Mouse (Mus musculus): Measurements from ENCODE around the gene Izumo1. TPM values are rescaled to one million over a fixed set of nuclear protein-coding genes. Genes with fewer than 3 reads are reported as not detected.

Izumo1 gene
- total and polyA plus RNA-seq, 3 experiments: 0.17 to 0.44 (median 0.21) TPM

GRCm38 (mm10) chr7:45627261-45627660 is 5.7 kb downstream of the Izumo1 start, which contains the start of gene Rasip1:
TSS of gene Rasip1 (plus strand) at chr7:45627488.
- Histone ChIP-seq H3K4me3 (replicated peaks in 1 of 3; ENCODE audit: low read depth in 2 of 3, low read length in 2 of 3, poor library complexity in 1 of 3) (peak within 1 kb of the TSS in 2 of 3 experiments; percentile 26 to 55), H3K27me3 (replicated peaks) (no peaks in the 10 kb centered on the region), H3K79me2 (replicated peaks; ENCODE audit: control insufficient read depth, extremely low read depth, insufficient read depth, poor library complexity, severe bottlenecking) (no peaks in the 10 kb centered on the region), H3K4me2 (ENCODE audit: insufficient read depth, low read depth, poor library complexity, severe bottlenecking) (peak within 1 kb of the TSS; percentile 64), H3K27ac (ENCODE audit: insufficient read depth, low read depth) (no peak within 1 kb of the TSS), H3K4me1 (ENCODE audit: control insufficient read depth in 1 of 2, insufficient read depth in 2 of 2) (peaks cover 0 to 2% of the 10 kb centered on the region in 2 experiments; a peak in 1 of 4 replicates), H3K9me3 (replicated peaks; ENCODE audit: low read length) (peaks cover 35% of the 10 kb centered on the region), H3K36me3 (replicated peaks in 1 of 2; ENCODE audit: control insufficient read depth in 1 of 2, insufficient read depth in 1 of 2, low read length in 1 of 2) (peaks cover 0 to 25% of the 10 kb centered on the region in 2 experiments), H3K9ac (ENCODE audit: insufficient read depth, low read depth) (peak within 1 kb of the TSS; percentile 74)
- dilution Hi-C loops (cut with MboI; ENCODE audit: extremely low pct_ligation_motif_present, extremely low pct_unique_long_range_greater_than_20kb, low sequenced_read_pairs) (no loop called here), in situ Hi-C loops (cut with MboI; ENCODE audit: low pct_ligation_motif_present, low pct_unique_long_range_greater_than_20kb, low sequenced_read_pairs) (no loop called here)
- TF ChIP-seq ELF1 (IDR thresholded peaks at IDR 0.05; ENCODE audit: low read depth, low read length) (no peak), PAX5 (IDR thresholded peaks at IDR 0.05; ENCODE audit: low read length) (no peak), MYC (IDR thresholded peaks at IDR 0.05; ENCODE audit: low read depth, low read length) (no peak), MAZ (IDR thresholded peaks at IDR 0.05; ENCODE audit: low read depth, low read length) (no peak), JUN (IDR thresholded peaks at IDR 0.05; ENCODE audit: insufficient read depth, low read depth, low read length) (no peak), USF2 (conservative IDR thresholded peaks at IDR 0.05; ENCODE audit: low read depth, low read length) (no peak), MAX (IDR thresholded peaks at IDR 0.05; ENCODE audit: low read length) (no peak), TCF12 (IDR thresholded peaks at IDR 0.05; ENCODE audit: low read depth, low read length) (no peak), SMC3 (IDR thresholded peaks at IDR 0.05; ENCODE audit: low read depth, low read length) (no peak), RAD21 (IDR thresholded peaks at IDR 0.05; ENCODE audit: low read depth, low read length) (no peak), GABPA (IDR thresholded peaks at IDR 0.05; ENCODE audit: insufficient replicate concordance, low read depth, low read length) (no peak), UBTF (IDR thresholded peaks at IDR 0.05; ENCODE audit: low read depth, low read length) (no peak), MXI1 (IDR thresholded peaks at IDR 0.05; ENCODE audit: low read depth, low read length) (no peak), IRF4 (IDR thresholded peaks at IDR 0.05; ENCODE audit: low read depth, low read length) (no peak)
- DNase-seq (ENCODE audit: extremely low read depth): no peak

GRCm38 (mm10) chr7:45628364-45629294 is 7.0 kb downstream of the Izumo1 start:
- H3K27ac ChIP-seq (ENCODE audit: insufficient read depth, low read depth): peak overlapping the region; percentile 1; the same call in 1 of the 2 replicates
- H3K27me3 ChIP-seq (replicated peaks): no peaks in the 10 kb centered on the region
- no peaks in the 10 kb centered on the region for H3K79me2 ChIP-seq (replicated peaks; ENCODE audit: control insufficient read depth, extremely low read depth, insufficient read depth, poor library complexity, severe bottlenecking)
- H3K4me3 ChIP-seq (replicated peaks in 1 of 3; ENCODE audit: low read depth in 2 of 3, low read length in 2 of 3, poor library complexity in 1 of 3): peak overlapping the region in 2 of 3 experiments; percentile 26 to 55
- in situ Hi-C loops (cut with MboI; ENCODE audit: low pct_ligation_motif_present, low pct_unique_long_range_greater_than_20kb, low sequenced_read_pairs): no loop called here
- H3K36me3 ChIP-seq (replicated peaks in 1 of 2; ENCODE audit: control insufficient read depth in 1 of 2, insufficient read depth in 1 of 2, low read length in 1 of 2): peaks cover 0 to 16% of the 10 kb centered on the region in 2 experiments
- H3K9me3 ChIP-seq (replicated peaks; ENCODE audit: low read length): peaks cover 26% of the 10 kb centered on the region
- dilution Hi-C loops (cut with MboI; ENCODE audit: extremely low pct_ligation_motif_present, extremely low pct_unique_long_range_greater_than_20kb, low sequenced_read_pairs): no loop called here
- peak; percentile 25 for DNase-seq (ENCODE audit: extremely low read depth)
- peak overlapping the region; percentile 74 for H3K9ac ChIP-seq (ENCODE audit: insufficient read depth, low read depth)
- peaks cover 0 to 2% of the 10 kb centered on the region in 2 experiments; a peak in 1 of 4 replicates for H3K4me1 ChIP-seq (ENCODE audit: control insufficient read depth in 1 of 2, insufficient read depth in 2 of 2)
- peak overlapping the region; percentile 64 for H3K4me2 ChIP-seq (ENCODE audit: insufficient read depth, low read depth, poor library complexity, severe bottlenecking)
- TF ChIP-seq POLR2AphosphoS2 (IDR thresholded peaks at IDR 0.05; ENCODE audit: low read depth, low read length) (no peak), RCOR1 (conservative IDR thresholded peaks at IDR 0.05; ENCODE audit: low read depth, low read length) (no peak), PAX5 (IDR thresholded peaks at IDR 0.05; ENCODE audit: low read length) (no peak), ZKSCAN1 (IDR thresholded peaks at IDR 0.05; ENCODE audit: borderline replicate concordance, low read depth, low read length) (no peak), BHLHE40 (IDR thresholded peaks at IDR 0.05; ENCODE audit: low read depth, low read length) (peak; percentile 96), TCF12 (IDR thresholded peaks at IDR 0.05; ENCODE audit: low read depth, low read length) (no peak), MAX (IDR thresholded peaks at IDR 0.05; ENCODE audit: low read length) (no peak; the same call in 1 of the 2 replicates), HCFC1 (IDR thresholded peaks at IDR 0.05; ENCODE audit: low read depth, low read length) (no peak), SMC3 (IDR thresholded peaks at IDR 0.05; ENCODE audit: low read depth, low read length) (peak; percentile 75), EP300 (IDR thresholded peaks at IDR 0.05; ENCODE audit: low read length) (no peak), ZMIZ1 (IDR thresholded peaks at IDR 0.05; ENCODE audit: low read depth, low read length) (no peak), JUN (IDR thresholded peaks at IDR 0.05; ENCODE audit: insufficient read depth, low read depth, low read length) (no peak), JUND (conservative IDR thresholded peaks at IDR 0.05; ENCODE audit: low read depth, low read length) (no peak), KAT2A (IDR thresholded peaks at IDR 0.05; ENCODE audit: insufficient replicate concordance, low read length) (no peak), MAFK (IDR thresholded peaks at IDR 0.05; ENCODE audit: insufficient replicate concordance, low read length) (no peak), ELF1 (IDR thresholded peaks at IDR 0.05; ENCODE audit: low read depth, low read length) (peak; percentile 32; the same call in 1 of the 2 replicates), IRF4 (IDR thresholded peaks at IDR 0.05; ENCODE audit: low read depth, low read length) (peak; percentile 20; the same call in 1 of the 2 replicates), ZNF384 (IDR thresholded peaks at IDR 0.05; ENCODE audit: low read depth, low read length) (no peak), GABPA (IDR thresholded peaks at IDR 0.05; ENCODE audit: insufficient replicate concordance, low read depth, low read length) (no peak), NRF1 (IDR thresholded peaks at IDR 0.05; ENCODE audit: low read depth, low read length) (peak; percentile 66), NELFE (IDR thresholded peaks at IDR 0.05; ENCODE audit: low read depth, low read length) (0 out of 2 replicates have a peak, but pooled peaks have one; percentile 34), CHD1 (IDR thresholded peaks at IDR 0.05; ENCODE audit: low read depth, low read length) (no peak)

Data from CH12.LX (cell line).